Mouse (Mus musculus): ENCODE measurements around the gene Esp15. TPM values are rescaled to one million over a fixed set of nuclear protein-coding genes. Genes with fewer than 3 reads are reported as not detected.
"Not testable (repeated sequence)": the region's sequence is repeated elsewhere in the genome, so short reads cannot be mapped to it uniquely, and the experiment has no call there.

Gene Esp15
- polyA plus RNA-seq (2014; fragmentation: Nextera tagmentation; extraction: Ambion mirVana), result not detected in 2 replicates

DNA sequence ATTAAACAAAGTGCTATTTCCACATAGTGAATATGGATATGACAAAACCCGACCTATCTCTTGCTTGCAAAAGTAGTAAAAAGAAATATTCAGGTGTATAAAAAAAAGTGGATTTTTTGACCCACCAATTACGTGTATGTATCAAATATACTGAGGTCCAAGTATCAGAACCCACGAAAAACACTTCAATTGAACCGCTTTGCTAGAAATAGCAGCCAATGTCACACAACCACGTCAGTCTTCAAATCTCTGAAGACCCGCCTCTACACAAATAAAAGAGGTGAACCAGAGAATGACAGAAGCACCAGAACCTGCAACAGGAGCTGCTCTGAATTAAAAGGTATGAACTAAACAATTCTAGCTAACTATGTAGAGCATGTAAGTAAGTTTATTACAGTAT is at the start of gene Esp15:
TSS of gene Esp15 (plus strand) at position 301 of the 400 bp plus-strand sequence.
- H3K36me3 ChIP-seq (ENCODE audit: control insufficient read depth, insufficient read depth, low read length); H3K4me2 ChIP-seq; H3K4me1 ChIP-seq (ENCODE audit: control insufficient read depth, insufficient read depth, low read length); H3K27me3 ChIP-seq (ENCODE audit: control insufficient read depth, insufficient read depth, low read length); H3K27ac ChIP-seq (ENCODE audit: low read depth, low read length); H3K9me3 ChIP-seq (replicated peaks; ENCODE audit: control insufficient read depth, low read length); H3K9ac ChIP-seq (ENCODE audit: low read depth, low read length); H3K4me3 ChIP-seq (ENCODE audit: low read depth, low read length); ATAC-seq (replicated peaks; ENCODE audit: insufficient number of reproducible peaks, low FRiP score, low TSS enrichment): not testable (repeated sequence)
- 70% methylated on average over 6 of the region's 6 CpGs for WGBS (ENCODE audit: insufficient replicate concordance)

DNA sequence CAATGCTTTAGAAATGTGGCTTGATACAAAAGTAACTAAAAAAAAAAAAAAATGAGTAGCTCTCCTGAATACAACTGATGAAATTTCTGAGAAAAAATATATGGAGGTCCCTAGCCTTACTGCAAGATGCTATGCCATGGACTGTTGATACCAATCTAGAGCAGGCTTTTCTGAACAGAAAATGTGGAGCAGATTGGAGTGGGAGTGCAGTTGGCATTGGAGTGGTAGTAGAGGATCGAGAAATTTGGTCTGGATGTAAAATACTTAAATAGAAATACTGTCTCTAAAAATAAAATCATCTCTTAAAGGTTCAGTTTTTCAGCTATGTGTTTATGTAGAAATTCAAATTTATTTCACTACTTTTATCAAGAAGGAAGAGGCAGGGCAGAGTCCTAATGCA is 49.2 kb upstream of the Esp15 start:
- no peaks in the 10 kb centered on the region for H3K36me3 ChIP-seq (ENCODE audit: control insufficient read depth, insufficient read depth, low read length)
- no peak overlapping the region for H3K4me3 ChIP-seq (ENCODE audit: low read depth, low read length)
- H3K4me1 ChIP-seq (ENCODE audit: control insufficient read depth, insufficient read depth, low read length), result no peaks in the 10 kb centered on the region
- H3K4me2 ChIP-seq, result no peak overlapping the region
- H3K27ac ChIP-seq (ENCODE audit: low read depth, low read length), result no peak overlapping the region
- H3K9me3 ChIP-seq (replicated peaks; ENCODE audit: control insufficient read depth, low read length), result peaks cover 5% of the 10 kb centered on the region; the same call in 1 of the 2 replicates
- 55% methylated on average over 1 of the region's 1 CpGs for WGBS (ENCODE audit: insufficient replicate concordance)
- no peak overlapping the region for H3K9ac ChIP-seq (ENCODE audit: low read depth, low read length)
- no peak for ATAC-seq (replicated peaks; ENCODE audit: insufficient number of reproducible peaks, low FRiP score, low TSS enrichment)
- no peaks in the 10 kb centered on the region for H3K27me3 ChIP-seq (ENCODE audit: control insufficient read depth, insufficient read depth, low read length)

Other genes starting within 250 kb of the Esp15 start
- not detected in 2 replicates for gene Esp18, start 234.6 kb upstream of the Esp15 start, polyA plus RNA-seq (2014; fragmentation: Nextera tagmentation; extraction: Ambion mirVana)
- gene Esp16, start 104.8 kb upstream of the Esp15 start, polyA plus RNA-seq (2014; fragmentation: Nextera tagmentation; extraction: Ambion mirVana), result not detected in 2 replicates

Data from heart, embryonic 11.5 days (tissue).